Mouse (Mus musculus): ENCODE results near the gene Nlk.
A peak's percentile ranks its signal among the peaks of the same experiment; 100 is the strongest.
"Not testable (repeated sequence)": the region's sequence is repeated elsewhere in the genome, so short reads cannot be mapped to it uniquely, and the experiment has no call there.

The Nlk gene

DNA sequence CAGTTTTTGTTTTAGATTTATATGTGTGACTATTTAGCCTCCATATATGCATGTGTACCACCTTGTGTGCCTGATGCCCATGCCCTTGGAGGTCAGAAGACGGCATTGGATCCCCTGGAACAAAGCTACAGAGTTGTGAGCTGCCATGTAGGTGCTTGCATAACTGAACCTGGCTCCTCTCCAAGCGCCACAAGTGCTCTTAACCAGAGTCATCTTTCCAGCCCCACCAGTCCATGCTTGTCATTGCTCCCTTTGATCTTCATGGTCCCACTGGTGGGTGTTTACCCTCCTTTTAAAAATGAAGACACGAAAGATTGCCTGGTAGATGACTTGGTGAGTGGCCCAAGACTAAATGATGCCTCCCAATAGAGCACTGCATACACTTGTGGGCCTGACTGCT is 156.8 kb downstream of the Nlk start:
- DNase-seq = no peak

DNA sequence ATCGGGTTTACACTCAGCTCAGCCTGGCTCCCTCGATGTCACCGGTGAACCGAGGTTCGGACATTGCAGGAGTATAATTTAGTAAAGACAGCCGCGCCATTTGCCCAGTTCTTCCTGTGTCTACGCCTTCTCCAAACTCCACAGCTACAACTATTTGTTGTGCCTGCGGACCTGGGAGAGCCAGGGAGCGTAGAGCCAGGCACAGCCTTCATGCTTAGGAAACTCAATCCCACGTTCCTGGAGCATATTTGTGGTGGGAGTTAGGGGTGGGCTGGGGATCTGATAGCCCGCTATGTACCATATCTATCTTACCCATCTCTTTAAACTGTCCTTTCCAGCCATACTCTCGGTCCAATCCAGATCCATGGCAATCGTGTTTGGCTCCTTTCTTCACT is 160.5 kb downstream of the Nlk start:
- DNase-seq = no peak

DNA sequence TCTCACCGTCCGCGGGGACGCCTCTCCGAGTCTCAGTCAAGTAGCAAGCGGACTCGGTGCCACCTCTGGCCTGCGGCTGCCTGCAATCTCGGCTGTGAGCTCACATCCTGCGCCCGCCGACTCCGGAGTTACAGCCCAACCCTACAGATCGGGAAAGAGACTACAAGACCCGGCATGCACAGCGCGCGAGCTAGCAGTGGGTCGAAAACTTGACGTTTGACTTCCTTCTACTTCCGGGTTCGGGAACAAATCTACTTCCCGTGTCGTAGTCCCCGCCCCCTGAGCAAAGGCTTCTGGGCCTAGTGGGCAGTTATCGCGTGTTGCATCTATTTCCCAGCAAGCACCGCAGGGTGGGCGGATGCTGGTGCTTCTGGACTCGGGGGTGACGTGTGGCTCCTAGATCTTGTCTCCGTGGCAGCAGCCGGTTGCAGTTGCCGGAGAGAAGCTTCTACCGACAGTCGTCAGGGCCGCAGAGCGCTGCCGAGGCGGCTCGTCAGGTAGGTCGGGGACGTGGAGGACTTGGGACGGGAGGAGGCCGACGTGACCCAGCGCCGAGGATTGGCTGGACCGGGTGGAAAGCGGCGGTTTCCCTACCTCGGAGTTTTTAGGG is 161.0 kb downstream of the Nlk start, which contains the start of the genes Tnfaip1 and Ift20:
Tnfaip1 (minus strand) TSS at position 253 of the 610 bp plus-strand sequence.
Ift20 (plus strand) TSS at position 282 of the 610 bp plus-strand sequence.
- peak; percentile 99 for DNase-seq

DNA sequence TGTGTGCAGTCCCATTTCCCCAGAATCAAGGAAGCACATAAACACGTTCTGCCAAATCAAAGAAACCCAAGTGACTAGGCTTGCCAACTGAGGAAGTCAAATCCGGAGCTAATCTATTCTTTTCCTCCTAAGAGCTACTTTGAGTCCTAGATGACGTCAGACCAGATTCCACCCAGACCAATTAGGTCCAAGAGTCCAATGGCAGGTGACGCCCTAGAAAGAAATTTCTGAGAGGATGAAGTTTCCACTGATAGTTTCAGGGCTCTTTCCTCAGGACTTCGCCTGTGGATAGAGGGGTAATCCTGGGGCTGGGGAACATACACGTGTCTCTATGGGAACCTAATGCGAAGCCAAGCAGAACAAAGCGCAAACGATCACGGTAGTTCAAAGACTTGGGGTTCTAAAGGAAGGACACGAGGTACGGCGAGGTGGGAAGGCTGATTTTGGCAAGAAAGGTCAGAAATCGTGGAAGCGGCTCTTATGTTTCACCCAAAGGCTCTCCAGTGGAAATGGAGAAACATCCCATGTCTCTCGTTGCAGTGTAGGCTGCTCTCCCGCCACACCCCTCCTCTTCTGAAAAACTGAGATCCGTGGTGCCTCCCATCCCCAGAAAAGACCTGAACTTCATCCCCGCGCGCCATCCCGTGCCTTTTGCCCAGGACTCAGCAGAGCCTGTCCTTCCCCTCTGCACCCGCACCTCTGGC is 161.6 kb downstream of the Nlk start:
- peak; percentile 60 to 76 for DNase-seq

DNA sequence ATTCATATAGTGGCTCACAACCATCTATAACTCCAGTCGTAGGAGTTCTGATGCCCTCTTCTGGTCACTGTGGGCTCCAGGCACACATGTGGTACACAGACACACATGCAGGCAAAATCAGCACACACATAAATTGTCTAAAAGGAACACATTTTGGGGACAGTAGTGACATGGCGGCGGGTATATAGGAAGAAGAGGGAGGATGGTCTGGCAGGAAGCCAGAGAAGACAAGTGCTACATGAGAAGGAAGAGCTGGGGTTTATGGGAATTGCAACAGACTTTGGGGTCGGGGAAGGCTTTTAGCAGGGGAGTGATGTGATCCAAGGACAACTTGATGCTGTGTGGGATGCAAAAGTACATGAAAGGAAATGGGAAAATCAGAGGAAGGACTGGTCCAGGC is 162.7 kb downstream of the Nlk start:
- no peak for DNase-seq

DNA sequence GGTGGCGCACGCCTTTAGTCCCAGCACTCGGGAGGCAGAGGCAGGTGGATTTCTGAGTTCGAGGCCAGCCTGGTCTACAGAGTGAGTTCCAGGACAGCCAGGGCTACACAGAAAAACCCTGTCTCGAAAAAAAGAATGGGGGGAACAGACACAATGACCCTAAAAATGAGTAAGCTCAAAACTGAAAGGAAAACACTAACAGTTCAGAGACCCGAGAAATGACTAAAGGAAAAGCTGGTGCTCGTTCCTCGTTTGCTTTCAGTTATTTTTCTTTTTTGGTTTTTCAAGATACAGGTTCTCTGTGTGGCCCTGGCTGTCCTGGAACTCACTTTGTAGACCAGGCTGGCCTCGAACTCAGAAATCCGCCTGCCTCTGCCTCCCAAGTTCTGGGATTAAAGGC is 165.7 kb downstream of the Nlk start:
- not testable (repeated sequence) for DNase-seq

DNA sequence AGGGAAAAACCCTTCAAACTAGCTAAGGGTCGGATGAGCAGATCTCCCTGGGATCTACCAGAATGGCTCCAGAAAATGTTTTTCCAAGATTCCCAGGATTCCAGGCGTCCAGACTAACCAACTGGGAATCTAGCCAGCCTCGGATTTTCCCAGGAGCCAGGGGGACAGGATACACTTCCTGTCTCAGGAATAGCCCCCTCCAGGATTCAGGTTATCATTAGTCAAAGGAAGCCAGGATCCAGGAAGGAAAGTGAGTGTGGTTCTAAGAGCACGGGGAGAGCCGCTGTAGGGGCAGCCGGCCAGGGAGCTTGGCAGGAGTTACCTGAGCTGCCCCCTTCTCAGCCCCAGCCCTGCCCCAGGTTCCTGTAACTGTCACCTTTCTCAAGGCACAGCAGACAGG is 166.1 kb downstream of the Nlk start:
- DNase-seq = peak; percentile 59 to 63

DNA sequence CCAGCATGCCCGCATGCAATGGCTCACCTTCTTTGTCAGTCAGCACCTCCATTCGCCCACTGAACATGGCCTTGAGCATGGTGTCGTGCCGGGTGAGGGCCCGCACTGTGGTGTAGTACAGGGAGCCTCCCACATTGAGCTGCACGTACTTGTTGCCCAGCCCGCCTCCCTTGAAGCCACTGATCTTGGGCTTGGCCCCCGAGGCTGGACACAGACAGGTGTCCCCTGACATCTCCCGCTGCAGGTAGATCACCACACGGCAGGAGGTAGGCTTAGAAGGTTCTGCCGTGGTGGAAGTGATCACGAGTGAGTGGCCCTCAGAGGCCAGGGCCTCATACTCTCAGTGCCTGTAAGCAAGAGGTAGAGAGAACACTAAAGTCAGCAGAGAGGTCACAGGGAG is 167.2 kb downstream of the Nlk start:
- DNase-seq = no peak

DNA sequence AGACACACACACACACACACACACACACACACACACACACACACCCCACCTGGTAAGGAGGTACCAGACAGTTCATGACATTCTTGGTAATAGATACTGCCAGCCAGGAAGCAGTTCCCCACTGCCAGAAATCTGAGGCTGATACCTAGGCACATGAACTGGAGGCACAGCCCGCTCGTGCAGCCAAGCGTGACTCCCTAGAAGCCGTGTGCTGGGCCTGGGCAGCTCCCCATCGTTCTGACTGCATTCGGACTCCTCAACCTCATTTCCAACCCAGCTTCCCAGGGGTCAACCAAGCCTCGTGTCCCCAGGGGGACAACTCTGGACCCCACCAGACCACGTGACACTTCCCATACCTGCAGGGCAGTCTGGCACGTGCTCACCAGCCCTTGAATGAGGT is 168.5 kb downstream of the Nlk start:
- DNase-seq = no peak

DNA sequence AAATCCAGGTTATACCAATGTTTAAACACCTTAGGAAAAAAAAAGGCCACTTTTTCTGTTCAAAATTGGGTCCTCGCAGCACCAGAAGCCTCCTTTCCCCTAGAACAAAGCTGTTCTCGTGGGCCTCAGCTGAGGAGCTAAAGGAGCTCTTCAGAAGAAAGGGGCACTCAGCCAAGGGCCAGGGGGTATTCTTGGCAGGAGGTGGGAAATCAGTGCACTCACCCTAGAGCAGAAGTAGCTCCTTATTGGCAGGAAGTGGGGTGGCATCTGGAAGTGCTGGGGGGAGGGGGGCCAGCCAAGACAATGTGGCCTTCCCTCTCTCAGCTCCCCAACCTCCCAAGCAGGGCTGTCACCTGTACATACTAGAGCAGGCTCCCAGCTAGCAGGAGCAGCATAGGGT is 172.3 kb downstream of the Nlk start:
- DNase-seq = no peak

DNA sequence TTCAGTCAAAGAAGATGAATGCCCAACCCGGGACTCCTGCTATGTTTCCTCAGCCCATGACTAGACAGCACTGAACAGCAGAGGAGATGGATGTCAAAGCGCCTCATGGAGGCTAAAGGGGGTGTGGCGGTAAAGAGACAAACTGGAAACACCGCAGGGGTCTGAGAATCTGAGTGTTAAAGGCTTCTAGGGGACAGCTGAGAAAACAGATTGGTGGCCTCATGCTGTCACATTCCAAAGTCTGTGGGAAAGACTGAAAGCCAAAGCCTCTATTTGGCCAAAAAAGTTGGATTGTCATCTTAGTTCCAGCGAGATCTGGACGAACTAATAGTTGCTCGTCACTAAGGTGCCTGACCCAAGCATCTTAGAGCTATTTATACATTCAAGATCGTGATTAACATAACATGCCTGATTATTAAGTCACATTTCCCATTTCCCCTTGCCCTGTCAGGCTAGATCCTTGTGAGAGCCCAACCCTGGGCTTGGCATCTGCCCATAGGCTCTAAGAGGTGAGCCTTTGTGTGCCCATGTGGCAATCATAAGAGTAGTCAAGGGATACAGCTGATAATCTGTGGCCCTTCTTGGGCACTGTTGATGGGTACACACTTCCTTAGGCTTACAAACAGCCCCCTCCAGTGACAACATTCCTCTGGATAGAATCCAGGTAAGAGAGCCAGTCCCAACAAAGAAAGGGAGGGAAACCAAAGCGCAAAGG is 173.8 kb downstream of the Nlk start:
- DNase-seq = no peak

DNA sequence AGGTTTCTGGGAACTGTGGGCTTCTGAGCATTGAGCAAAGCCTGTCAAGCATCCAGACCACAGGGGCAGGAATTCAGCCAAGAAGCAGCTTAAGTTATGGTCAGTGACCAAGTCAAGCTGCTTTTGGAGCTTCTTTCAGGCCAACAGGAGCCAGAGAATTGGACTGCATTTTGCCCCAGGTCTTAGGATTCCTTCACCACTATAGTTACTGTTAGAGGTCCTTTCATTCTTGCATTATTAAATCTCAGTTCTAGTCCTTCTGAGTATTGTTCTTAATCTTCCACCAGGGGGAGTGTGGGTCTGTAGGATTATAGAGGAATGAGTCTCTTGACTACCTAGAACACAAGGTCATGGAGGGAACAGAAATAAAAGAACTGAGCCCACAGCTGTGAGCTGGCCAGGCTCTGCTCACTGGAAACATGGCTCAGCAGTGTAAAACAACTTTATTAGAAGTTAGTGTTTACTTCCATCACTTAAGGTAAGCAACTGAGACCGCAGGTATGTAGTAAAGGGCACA is 174.6 kb downstream of the Nlk start:
- peak in 1 of 2 experiments; percentile 55 for DNase-seq

DNA sequence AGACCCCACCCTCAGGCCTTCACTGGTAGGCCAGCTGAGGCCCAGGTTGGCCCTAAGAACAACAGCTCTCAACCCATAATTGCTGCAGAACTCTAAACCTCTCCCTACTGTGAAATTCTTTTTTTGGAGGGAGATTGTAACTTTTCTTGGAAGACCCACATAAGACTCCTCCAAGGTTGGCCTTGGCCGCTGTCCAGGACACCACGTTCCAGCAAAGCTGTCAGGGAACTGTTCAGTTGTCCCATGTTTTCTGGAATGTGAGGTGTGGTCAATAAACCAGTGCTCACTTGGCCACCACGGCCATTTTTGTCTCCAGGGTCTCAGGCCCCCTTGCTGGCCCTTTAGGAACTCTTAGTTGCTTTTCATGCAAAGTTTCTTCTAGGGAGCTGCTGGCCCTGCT is 175.3 kb downstream of the Nlk start:
- DNase-seq = no peak

DNA sequence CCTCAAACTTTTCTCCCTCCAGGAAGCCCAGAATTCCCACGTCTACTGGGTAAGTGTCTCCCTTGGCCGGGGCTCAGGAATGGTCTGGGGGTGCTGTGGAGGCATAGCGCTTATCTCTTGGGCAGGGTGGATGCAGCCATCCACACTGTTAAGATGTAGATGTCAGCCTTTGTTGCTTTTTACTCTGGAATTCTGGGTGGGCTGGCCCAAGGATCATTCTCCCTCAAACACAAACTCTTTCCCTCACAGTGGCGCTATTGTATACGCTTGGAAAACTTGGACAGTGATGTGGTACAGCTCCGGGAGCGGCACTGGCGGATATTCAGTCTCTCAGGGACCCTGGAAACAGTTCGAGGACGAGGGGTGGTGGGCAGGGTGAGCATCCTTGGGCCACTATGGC is 178.2 kb downstream of the Nlk start:
- no peak for DNase-seq

All from kidney, adult 8-10 months (tissue).